Mouse (Mus musculus) forebrain, embryonic 11.5 days (tissue): ENCODE measurements around the gene Lta. TPM values are rescaled to one million over a fixed set of nuclear protein-coding genes. Genes with fewer than 3 reads are reported as not detected.

ENCODE experiments used
- ATAC-seq: fragments of 200-750 bp; cut with Nextera tagmentation; replicated peaks from 2 replicates; pipeline ENCODE4 v1.8.0; 2017; ENCODE audit warnings: moderate TSS enrichment; ENCODE audit not compliant: low FRiP score
- DNase-seq: peaks from one replicate; pipeline ENCODE4 v3.0.0-alpha.2; 2017; ENCODE audit warnings: low spot score
- H3K27ac ChIP-seq: fragments of 300-500 bp; sonication (generic); 2 replicates; pipeline ENCODE4 v1.5.1; 2014; ENCODE audit warnings: low read depth, low read length
- H3K27me3 ChIP-seq: fragments of 300-500 bp; sonication (generic); 2 replicates; pipeline ENCODE4 v1.6.1; 2014; ENCODE audit warnings: mild to moderate bottlenecking, low read length, mixed read lengths; ENCODE audit not compliant: control insufficient read depth, insufficient read depth
- H3K36me3 ChIP-seq: fragments of 300-500 bp; sonication (generic); 2 replicates; pipeline ENCODE4 v1.6.1; 2014; ENCODE audit warnings: mild to moderate bottlenecking, low read length, moderate library complexity, mixed read lengths; ENCODE audit not compliant: control insufficient read depth, insufficient read depth
- H3K4me1 ChIP-seq: fragments of 300-500 bp; sonication (generic); replicated peaks from 2 replicates; pipeline ENCODE4 v1.6.1; 2014; ENCODE audit warnings: low read length, mixed read lengths; ENCODE audit not compliant: control insufficient read depth, insufficient read depth
- H3K4me2 ChIP-seq: fragments of 300-500 bp; sonication (generic); 2 replicates; pipeline ENCODE4 v1.6.1; 2014; ENCODE audit warnings: low read depth, mild to moderate bottlenecking, low read length, moderate library complexity, mixed read lengths; ENCODE audit not compliant: severe bottlenecking
- H3K4me3 ChIP-seq: fragments of 300-500 bp; sonication (generic); 2 replicates; pipeline ENCODE4 v1.5.1; 2014; ENCODE audit warnings: low read depth, low read length
- H3K9ac ChIP-seq: fragments of 300-500 bp; sonication (generic); 2 replicates; pipeline ENCODE4 v1.6.1; 2014; ENCODE audit warnings: low read length
- H3K9me3 ChIP-seq: fragments of 300-500 bp; sonication (generic); 2 replicates; pipeline ENCODE4 v1.6.1; 2016; ENCODE audit warnings: low read length, mixed read lengths; ENCODE audit not compliant: control insufficient read depth
- WGBS: fragments of 180-500 bp; shearing (Covaris S2); extraction: QIAGEN DNeasy Blood & Tissue Kit; methylation state at CpG from one replicate; pipeline ENCODE4 v1.1.7; 2014; 5-methylcytosine and 5-hydroxymethylcytosine counted together
- polyA plus RNA-seq: library from polyadenylated mRNA; unstranded; fragments of >200 nt; fragmentation: Nextera tagmentation; extraction: Ambion mirVana; gene quantifications from 2 replicates; pipeline ENCODE4 v1.2.1, GENCODE M21; 2014

The Lta gene
- polyA plus RNA-seq, 1 experiment from 2014 or later = not detected

DNA sequence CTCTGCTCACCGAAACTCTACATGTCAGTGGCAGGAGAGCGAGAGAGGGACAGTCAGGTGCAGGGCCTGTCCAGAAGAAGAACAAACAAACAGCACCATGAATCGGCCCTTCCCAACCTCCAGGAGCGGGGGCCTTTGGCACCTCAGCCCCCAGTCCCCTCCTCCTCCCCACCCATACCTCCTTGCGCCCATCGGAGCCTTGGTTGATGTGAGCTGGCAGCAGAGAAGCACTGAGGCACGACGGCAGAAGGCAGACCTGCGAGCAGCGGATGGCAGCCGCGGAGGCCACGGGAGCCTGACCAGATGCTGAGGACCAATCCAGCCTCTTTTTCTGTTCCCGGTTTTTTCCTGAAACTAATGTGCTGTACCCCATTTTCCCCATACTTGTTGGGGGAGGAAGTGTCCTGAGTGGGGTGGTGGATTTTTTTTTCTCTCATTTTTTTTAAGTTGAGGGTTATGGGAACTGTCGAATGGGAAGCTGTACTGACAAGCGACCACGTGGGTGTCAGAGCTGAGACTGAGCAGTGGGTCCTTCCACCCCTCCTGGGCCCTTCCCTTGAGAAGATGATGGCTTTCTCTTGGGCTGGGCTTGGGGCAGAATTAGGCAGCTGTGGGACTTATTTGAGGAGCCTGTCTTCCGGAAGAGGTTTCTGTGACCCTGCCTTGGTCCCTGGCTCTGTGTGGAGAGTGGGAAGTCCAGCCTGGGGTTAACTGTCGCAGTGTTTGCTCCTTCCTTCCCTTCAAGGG is 44.5 kb upstream of the Lta start:
- Histone ChIP-seq H3K4me1 (peaks cover 9% of the 10 kb centered on the region; the same call in 1 of the 2 replicates), H3K4me3 (no peak overlapping the region), H3K9ac (no peak overlapping the region), H3K4me2 (no peak overlapping the region), H3K9me3 (no peaks in the 10 kb centered on the region), H3K27me3 (no peaks in the 10 kb centered on the region), H3K27ac (no peak overlapping the region), H3K36me3 (peaks cover 67% of the 10 kb centered on the region)
- DNase-seq = no peak
- WGBS = 89% methylated on average over 19 of the region's 19 CpGs
- no peak for ATAC-seq

DNA sequence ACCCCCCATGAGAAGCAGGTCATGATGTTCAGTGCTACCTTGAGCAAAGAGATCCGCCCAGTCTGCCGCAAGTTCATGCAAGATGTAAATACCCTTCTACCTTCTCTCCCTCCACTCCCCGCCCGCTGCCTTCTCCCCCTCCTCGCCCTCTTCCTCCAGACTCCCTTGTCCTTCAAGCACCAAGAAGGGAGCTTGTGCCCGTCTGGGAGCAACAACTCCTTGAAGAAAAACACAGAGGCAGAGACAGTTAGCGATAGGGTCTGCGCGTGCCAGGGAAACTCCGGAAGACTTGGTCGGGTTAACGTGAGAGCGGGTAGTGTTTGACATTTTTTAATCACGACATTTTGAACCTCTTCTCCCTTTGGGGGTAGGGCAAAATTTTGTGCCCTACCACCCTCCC is 43.8 kb upstream of the Lta start:
- H3K9me3 ChIP-seq = no peaks in the 10 kb centered on the region
- peaks cover 15% of the 10 kb centered on the region; the same call in 1 of the 2 replicates for H3K4me1 ChIP-seq
- H3K4me3 ChIP-seq = no peak overlapping the region
- H3K4me2 ChIP-seq = no peak overlapping the region
- no peak overlapping the region for H3K9ac ChIP-seq
- peaks cover 73% of the 10 kb centered on the region for H3K36me3 ChIP-seq
- DNase-seq (no peak), ATAC-seq (no peak)
- no peak overlapping the region for H3K27ac ChIP-seq
- 91% methylated on average over 14 of the region's 14 CpGs for WGBS
- no peaks in the 10 kb centered on the region for H3K27me3 ChIP-seq

DNA sequence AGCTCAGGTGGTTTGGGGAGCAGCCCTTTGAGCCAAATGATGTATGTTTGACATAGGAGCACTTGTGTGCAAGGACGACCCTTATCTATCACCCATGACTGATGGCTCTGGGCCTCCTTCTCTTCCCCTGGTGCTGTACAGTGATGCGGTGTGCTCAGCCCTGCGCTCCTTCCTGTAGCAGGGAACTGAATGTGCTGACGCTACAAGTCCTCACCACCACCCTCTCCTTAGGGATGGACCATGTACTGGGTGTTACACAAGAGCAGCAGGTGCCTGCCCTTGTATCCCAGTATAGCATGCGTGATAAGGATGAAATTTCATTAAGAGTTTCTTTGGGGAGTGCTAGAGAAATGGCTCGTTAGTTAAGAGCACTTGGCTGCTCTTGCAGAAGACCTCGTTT is 42.0 kb upstream of the Lta start:
- Histone ChIP-seq H3K4me3 (no peak overlapping the region), H3K4me2 (no peak overlapping the region), H3K9ac (no peak overlapping the region), H3K9me3 (no peaks in the 10 kb centered on the region), H3K27ac (no peak overlapping the region), H3K4me1 (peaks cover 23% of the 10 kb centered on the region), H3K27me3 (no peaks in the 10 kb centered on the region), H3K36me3 (peaks cover 67% of the 10 kb centered on the region)
- 94% methylated on average over 7 of the region's 7 CpGs for WGBS
- ATAC-seq (no peak), DNase-seq (no peak)

DNA sequence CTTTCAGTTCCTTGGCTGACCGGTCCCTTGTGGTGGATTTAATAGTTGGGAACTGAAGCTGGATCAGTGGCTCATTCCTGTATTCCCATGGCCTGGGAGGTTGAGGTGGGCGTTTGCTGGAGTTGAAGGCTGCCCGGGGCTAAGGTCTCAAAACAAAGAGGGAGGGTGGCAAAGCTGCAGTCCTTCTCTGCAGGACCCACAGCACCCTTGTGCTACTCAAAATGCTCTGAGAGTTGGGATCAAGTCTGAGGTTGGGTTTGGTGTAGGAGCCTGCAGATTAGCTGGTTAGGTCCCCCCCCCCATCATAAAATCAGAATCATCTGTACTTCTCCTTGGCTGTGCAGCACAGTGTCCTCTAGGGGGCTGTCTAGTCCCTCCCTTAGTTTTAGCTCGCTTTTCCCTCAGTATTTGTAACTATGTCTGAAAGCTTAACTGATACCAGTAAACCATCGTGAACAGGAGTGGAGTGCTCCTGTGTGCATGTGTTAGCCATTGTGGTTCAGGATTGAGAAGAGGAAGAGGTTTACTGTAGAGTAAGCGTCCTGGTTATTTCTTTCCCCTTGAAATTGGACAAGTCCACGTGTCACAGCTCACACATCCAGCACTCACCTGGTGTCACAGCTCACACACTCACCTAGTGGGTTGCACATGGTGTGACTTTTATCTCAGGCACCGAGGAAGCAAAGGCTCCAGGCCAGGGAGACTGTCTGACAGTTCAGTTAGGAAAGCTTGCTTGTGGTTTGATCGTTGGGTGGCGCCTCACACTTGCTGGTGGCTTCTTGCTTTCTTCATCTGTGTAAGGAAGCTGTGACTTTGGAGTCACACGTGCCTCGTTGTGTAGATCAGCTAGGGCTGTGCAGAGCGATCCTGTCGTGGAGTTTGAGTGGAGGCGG is 40.8 kb upstream of the Lta start:
- DNase-seq (no peak), ATAC-seq (no peak)
- no peak overlapping the region for H3K4me3 ChIP-seq
- H3K36me3 ChIP-seq = peaks cover 59% of the 10 kb centered on the region
- no peak overlapping the region for H3K9ac ChIP-seq
- WGBS = 87% methylated on average over 15 of the region's 15 CpGs
- H3K4me2 ChIP-seq = no peak overlapping the region
- H3K27ac ChIP-seq = no peak overlapping the region
- no peaks in the 10 kb centered on the region for H3K9me3 ChIP-seq
- no peaks in the 10 kb centered on the region for H3K27me3 ChIP-seq
- peaks cover 23% of the 10 kb centered on the region for H3K4me1 ChIP-seq

DNA sequence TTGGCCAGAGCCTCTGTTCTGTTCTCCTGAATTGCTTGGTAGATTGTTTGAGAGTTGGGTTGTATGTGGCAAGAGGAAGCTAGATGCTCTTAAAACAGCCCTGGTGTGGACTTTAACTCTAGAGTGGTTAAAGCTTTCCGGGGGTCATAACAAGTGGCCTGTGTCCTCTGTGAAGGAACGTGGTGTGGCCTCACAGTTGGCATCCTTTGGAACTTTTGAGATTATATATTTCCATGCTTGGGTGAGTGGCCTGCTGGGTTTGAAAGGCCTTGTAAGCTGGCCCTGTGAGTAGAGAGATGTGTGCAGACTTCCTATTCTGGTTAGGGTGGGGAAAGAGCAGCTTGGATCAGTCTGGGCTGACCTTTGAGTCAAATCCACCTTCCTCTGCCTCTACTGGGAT is 39.8 kb upstream of the Lta start:
- Histone ChIP-seq H3K4me1 (peaks cover 26% of the 10 kb centered on the region), H3K9me3 (no peaks in the 10 kb centered on the region), H3K27ac (no peak overlapping the region), H3K4me3 (peak overlapping the region; percentile 84), H3K36me3 (peaks cover 51% of the 10 kb centered on the region), H3K4me2 (peak overlapping the region; percentile 96), H3K27me3 (no peaks in the 10 kb centered on the region), H3K9ac (peak overlapping the region; percentile 33)
- no peak for ATAC-seq
- no peak for DNase-seq
- WGBS = 85% methylated on average over 2 of the region's 2 CpGs

DNA sequence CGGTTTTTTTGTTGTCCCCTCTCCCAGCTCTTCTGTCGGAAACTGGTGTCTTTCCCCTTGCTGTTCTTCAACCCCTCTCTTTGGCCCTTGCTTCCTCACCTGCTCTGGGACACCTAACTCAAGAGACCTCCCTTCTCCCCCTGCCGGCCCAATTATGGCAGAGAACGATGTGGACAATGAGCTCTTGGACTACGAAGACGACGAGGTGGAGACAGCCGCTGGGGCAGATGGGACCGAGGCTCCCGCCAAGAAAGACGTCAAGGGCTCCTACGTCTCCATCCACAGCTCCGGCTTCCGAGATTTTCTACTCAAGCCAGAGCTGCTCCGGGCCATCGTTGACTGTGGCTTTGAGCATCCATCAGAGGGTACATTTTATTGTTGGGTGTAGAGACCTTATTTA is 37.9 kb upstream of the Lta start:
- peaks cover 36% of the 10 kb centered on the region for H3K36me3 ChIP-seq
- peak overlapping the region; percentile 96 for H3K4me2 ChIP-seq
- H3K9ac ChIP-seq = peak overlapping the region; percentile 99
- peaks cover 26% of the 10 kb centered on the region for H3K4me1 ChIP-seq
- peak overlapping the region; percentile 84 for H3K4me3 ChIP-seq
- H3K27me3 ChIP-seq = no peaks in the 10 kb centered on the region
- H3K27ac ChIP-seq = peak overlapping the region; percentile 93
- DNase-seq (peak; percentile 71), ATAC-seq (peak; percentile 13; the same call in 1 of the 2 replicates)
- no peaks in the 10 kb centered on the region for H3K9me3 ChIP-seq
- WGBS = 6% methylated on average over 16 of the region's 16 CpGs

DNA sequence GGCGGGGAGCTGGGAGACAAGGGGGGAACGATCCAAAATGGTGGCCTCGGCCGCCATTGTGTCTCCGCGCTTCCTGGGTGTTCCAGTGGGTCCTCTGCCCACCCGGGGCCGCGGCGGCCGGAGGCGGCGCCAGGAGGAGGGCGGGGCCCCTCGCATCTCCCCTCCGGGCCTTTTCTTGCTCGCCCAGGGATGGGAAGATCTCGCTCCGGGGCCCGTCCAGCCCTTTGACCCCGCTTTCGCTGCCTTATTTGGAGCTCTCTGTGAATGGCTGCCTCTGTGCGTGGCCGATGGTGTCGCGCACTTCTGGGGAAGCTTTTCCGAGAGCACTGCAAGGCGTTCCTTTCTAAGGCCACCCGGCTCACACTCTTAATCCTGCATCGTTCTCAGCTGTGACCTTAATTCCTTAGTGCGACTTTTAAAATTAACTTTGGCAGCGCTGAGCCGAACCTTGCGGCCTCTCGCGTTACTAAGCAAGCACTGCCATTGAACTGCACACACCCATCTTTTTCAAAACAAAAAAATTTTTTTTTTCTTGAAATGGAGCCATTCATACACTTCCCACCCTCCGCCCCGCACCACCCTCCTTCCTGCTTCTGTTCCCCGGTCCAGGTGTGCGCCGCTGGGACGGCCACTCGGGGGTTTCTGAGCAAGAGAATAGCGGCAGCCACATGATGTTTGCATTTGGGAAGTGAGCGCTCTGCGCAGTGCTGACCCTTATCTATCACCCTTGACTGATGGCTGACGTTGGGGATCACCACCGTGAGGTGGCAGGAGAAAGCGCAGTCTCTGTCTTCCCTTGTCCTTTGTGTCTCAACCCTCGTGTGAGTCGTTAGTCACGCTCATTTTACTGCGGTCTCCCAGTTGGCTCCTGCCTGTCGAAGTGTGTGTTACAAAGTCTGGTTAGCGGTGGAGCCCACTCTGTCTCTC is 37.1 kb upstream of the Lta start:
- H3K9me3 ChIP-seq = no peaks in the 10 kb centered on the region
- WGBS = under 1% methylated on average over 53 of the region's 55 CpGs
- H3K9ac ChIP-seq = peak overlapping the region; percentile 99
- no peaks in the 10 kb centered on the region for H3K27me3 ChIP-seq
- H3K36me3 ChIP-seq = peaks cover 28% of the 10 kb centered on the region
- H3K4me1 ChIP-seq = peaks cover 26% of the 10 kb centered on the region
- peak overlapping the region; percentile 84 for H3K4me3 ChIP-seq
- peak; percentile 29 for ATAC-seq
- peak; percentile 76 for DNase-seq
- peak overlapping the region; percentile 96 for H3K4me2 ChIP-seq
- H3K27ac ChIP-seq = peak overlapping the region; percentile 93
